Mouse (Mus musculus) MEL (cell line): Measurements from ENCODE around the gene Gm4846. TPM values are rescaled to one million over a fixed set of nuclear protein-coding genes. Genes with fewer than 3 reads are reported as not detected.
"Not testable (repeated sequence)": the region's sequence is repeated elsewhere in the genome, so short reads cannot be mapped to it uniquely, and the experiment has no call there.

Experiments
- DNase-seq: peaks from one replicate; pipeline ENCODE4 v3.0.0; 2011; ENCODE audit warnings: low read depth, low spot score
- H3K27ac ChIP-seq: 2 replicates; pipeline ENCODE4 v1.5.1; 2012; ENCODE audit warnings: low read depth, mild to moderate bottlenecking, control low read depth, low read length, moderate library complexity; ENCODE audit not compliant: control insufficient read depth
- H3K27me3 ChIP-seq, 2 experiments: fragments of 150-350 bp in 1 of 2; sonication (generic) in 1 of 2; 2 replicates each; pipeline ENCODE4 v1.6.1; 2012; ENCODE audit warnings: low read length in 2 of 2, mild to moderate bottlenecking in 2 of 2, improper control_type of control experiment in 1 of 2, moderate library complexity in 1 of 2; ENCODE audit not compliant: insufficient read depth in 2 of 2, control insufficient read depth in 1 of 2
- H3K36me3 ChIP-seq, 2 experiments: 2 replicates each; pipeline ENCODE4 v1.6.1; 2012 to 2014; ENCODE audit warnings: low read length in 2 of 2, improper control_type of control experiment in 1 of 2, inconsistent platforms in 1 of 2, mild to moderate bottlenecking in 1 of 2; ENCODE audit not compliant: insufficient read depth in 2 of 2, control insufficient read depth in 1 of 2
- H3K4me1 ChIP-seq, 2 experiments: fragments of 150-350 bp in 1 of 2; sonication (generic) in 1 of 2; 2 replicates each; pipeline ENCODE4 v1.6.1; 2012; ENCODE audit warnings: low read length in 2 of 2, improper control_type of control experiment in 1 of 2, mild to moderate bottlenecking in 1 of 2; ENCODE audit not compliant: insufficient read depth in 2 of 2, control insufficient read depth in 1 of 2
- H3K4me3 ChIP-seq, 2 experiments: fragments of 150-350 bp in 1 of 2; sonication (generic) in 1 of 2; 2 replicates each; pipeline ENCODE4 v1.5.1; 2012; ENCODE audit warnings: low read depth in 2 of 2, low read length in 2 of 2, mild to moderate bottlenecking in 2 of 2, moderate library complexity in 2 of 2, control low read depth in 1 of 2, improper control_type of control experiment in 1 of 2; ENCODE audit not compliant: control insufficient read depth in 1 of 2, insufficient read depth in 1 of 2
- H3K79me2 ChIP-seq: 2 replicates; pipeline ENCODE4 v1.6.1; 2012; ENCODE audit warnings: mild to moderate bottlenecking, low read length, moderate library complexity; ENCODE audit not compliant: control insufficient read depth, poor library complexity, insufficient read depth
- H3K9ac ChIP-seq: 2 replicates; pipeline ENCODE4 v1.6.1; 2012; ENCODE audit warnings: low read depth, mild to moderate bottlenecking, control low read depth, low read length, moderate library complexity; ENCODE audit not compliant: control insufficient read depth, poor library complexity, severe bottlenecking
- H3K9me3 ChIP-seq: fragments of 150-350 bp; sonication (generic); replicated peaks from 2 replicates; pipeline ENCODE4 v1.6.1; 2012; ENCODE audit warnings: mild to moderate bottlenecking, low read length, improper control_type of control experiment, moderate library complexity; ENCODE audit not compliant: insufficient read depth
- BHLHE40 ChIP-seq: IDR thresholded peaks from 2 replicates; pipeline ENCODE4 v1.6.1; 2012; ENCODE audit warnings: low read depth, mild to moderate bottlenecking, inconsistent platforms, low read length, improper control_type of control experiment, borderline replicate concordance
- CHD1 ChIP-seq: IDR thresholded peaks from 2 replicates; pipeline ENCODE4 v1.6.1; 2012; ENCODE audit warnings: low read depth, mild to moderate bottlenecking, inconsistent platforms, low read length, improper control_type of control experiment
- GABPA ChIP-seq: IDR thresholded peaks from 2 replicates; pipeline ENCODE4 v1.6.1; 2012; ENCODE audit warnings: low read depth, mild to moderate bottlenecking, inconsistent platforms, low read length, improper control_type of control experiment, moderate library complexity
- JUND ChIP-seq: IDR thresholded peaks from 2 replicates; pipeline ENCODE4 v1.6.1; 2011; ENCODE audit warnings: low read depth, mild to moderate bottlenecking, improper control_type of control experiment, low read length
- MAZ ChIP-seq: IDR thresholded peaks from 2 replicates; pipeline ENCODE4 v1.6.1; 2012; ENCODE audit warnings: low read depth, mild to moderate bottlenecking, inconsistent platforms, low read length, improper control_type of control experiment
- MXI1 ChIP-seq: IDR thresholded peaks from 2 replicates; pipeline ENCODE4 v1.6.1; 2011; ENCODE audit warnings: mild to moderate bottlenecking, low read depth, low read length, improper control_type of control experiment
- POLR2AphosphoS2 ChIP-seq: IDR thresholded peaks from 2 replicates; pipeline ENCODE4 v1.6.1; 2011; ENCODE audit warnings: low read length, improper control_type of control experiment
- TBP ChIP-seq: IDR thresholded peaks from 2 replicates; pipeline ENCODE4 v1.8.0; 2011; ENCODE audit warnings: low read depth, low read length, improper control_type of control experiment
- UBTF ChIP-seq: IDR thresholded peaks from 2 replicates; pipeline ENCODE4 v1.6.1; 2012; ENCODE audit warnings: low read depth, mild to moderate bottlenecking, inconsistent platforms, low read length, improper control_type of control experiment, moderate library complexity, borderline replicate concordance; ENCODE audit not compliant: insufficient read depth
- USF2 ChIP-seq, 2 experiments: IDR thresholded peaks; 2 replicates each; pipeline ENCODE4 v1.6.1; 2011 to 2012; ENCODE audit warnings: improper control_type of control experiment in 2 of 2, low read length in 2 of 2, borderline replicate concordance in 1 of 2, inconsistent platforms in 1 of 2, low read depth in 1 of 2, mild to moderate bottlenecking in 1 of 2; ENCODE audit not compliant: insufficient read depth in 1 of 2
- ZMIZ1 ChIP-seq: IDR thresholded peaks from 2 replicates; pipeline ENCODE4 v1.6.1; 2012; ENCODE audit warnings: low read depth, mild to moderate bottlenecking, inconsistent platforms, low read length, improper control_type of control experiment, moderate library complexity
- ZNF384 ChIP-seq: IDR thresholded peaks from 2 replicates; pipeline ENCODE4 v1.6.1; 2012; ENCODE audit warnings: low read depth, mild to moderate bottlenecking, inconsistent platforms, low read length, improper control_type of control experiment
- polyA plus RNA-seq, 2 experiments: library from polyadenylated mRNA; stranded (reverse) in 1 of 2; unstranded in 1 of 2; fragments of >175 nt in 1 of 2; fragments of >200 nt in 1 of 2; gene quantifications; 2 replicates each; pipeline versions ENCODE4 v1.2.1 to v1.2.4; 2012; ENCODE audit warnings: low replicate concordance in 2 of 2, low read depth in 1 of 2; ENCODE audit not compliant: insufficient read length in 2 of 2, insufficient read depth in 1 of 2, missing spikeins in 1 of 2
- total RNA-seq: library from RNA; depleted of rRNA; stranded (reverse); fragments of 300-350 nt; gene quantifications from 2 replicates; pipeline ENCODE4 v1.2.3, GENCODE M21; 2012

Gm4846 gene
- total and polyA plus RNA-seq, 3 experiments: not detected

DNA sequence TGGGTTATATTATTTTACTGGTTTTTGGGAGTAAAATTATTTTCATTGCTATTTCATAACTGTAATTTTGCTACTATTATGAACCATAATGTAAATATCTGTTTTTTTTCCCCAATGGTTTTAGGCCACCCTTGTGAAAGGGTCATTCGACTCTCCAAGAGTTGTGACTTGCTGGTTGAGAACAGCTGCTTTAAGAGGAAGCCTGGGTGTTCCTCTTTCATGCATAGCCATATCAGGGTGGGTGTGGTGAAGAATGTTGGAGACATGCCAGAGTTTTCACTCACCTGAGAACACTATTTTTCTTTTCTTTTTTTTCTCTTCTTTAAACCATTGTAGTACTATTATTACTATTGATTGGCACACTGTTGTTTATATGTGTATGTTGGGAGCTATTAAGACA, 19.2 kb upstream of the Gm4846 start (continued):
- TF ChIP-seq BHLHE40: no peak
- TF ChIP-seq JUND: no peak
- TF ChIP-seq ZNF384: no peak
- TF ChIP-seq MAZ: no peak
- TF ChIP-seq, all 39 proteins: peak for 0

DNA sequence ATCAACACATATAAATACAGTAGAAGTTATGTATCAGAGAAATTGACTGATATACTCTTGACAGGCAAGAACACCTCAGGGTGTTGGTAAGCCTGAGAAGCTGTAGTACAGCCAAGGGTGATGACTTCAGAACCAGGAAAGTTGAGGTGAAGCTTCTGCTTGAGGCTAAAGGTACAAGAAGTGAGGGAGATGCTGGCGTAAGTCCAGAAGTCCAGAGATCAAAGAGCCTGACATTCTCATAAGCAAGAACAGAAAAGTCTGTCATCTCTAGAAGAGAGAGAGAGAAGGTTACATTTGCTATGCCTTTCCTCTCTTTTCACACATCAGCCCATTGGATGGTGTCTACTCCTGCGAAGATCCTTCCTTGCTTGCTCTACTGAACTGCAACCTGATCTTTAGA, 6.8 kb upstream of the Gm4846 start:
- H3K79me2 ChIP-seq, H3K9me3 ChIP-seq, H3K36me3 ChIP-seq, H3K9ac ChIP-seq, H3K27me3 ChIP-seq, DNase-seq, H3K4me1 ChIP-seq, H3K4me3 ChIP-seq, H3K27ac ChIP-seq: not testable (repeated sequence)

DNA sequence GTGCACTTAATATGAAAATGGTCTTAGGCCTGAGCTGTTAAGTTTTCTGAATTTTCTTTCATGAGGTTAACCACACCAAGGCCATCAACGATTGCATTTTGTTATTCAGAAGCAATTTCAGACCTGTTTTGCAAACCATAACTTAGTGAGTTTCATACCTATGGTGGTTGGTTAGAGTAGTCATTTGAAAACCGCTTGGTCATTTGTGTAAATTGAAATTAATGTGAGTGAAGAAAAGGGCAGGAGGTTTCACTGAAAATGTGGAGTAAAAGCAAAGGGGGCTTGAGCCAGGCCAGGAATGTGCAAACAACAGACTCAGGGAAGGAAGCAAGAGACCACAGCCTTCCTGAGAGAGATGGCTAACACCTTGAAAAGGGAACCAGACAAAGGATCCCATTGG, 17.9 kb downstream of the Gm4846 start:
- Histone ChIP-seq H3K36me3 (no peaks in the 10 kb centered on the region), H3K27ac (no peak overlapping the region), H3K4me1 (no peaks in the 10 kb centered on the region), H3K79me2 (no peaks in the 10 kb centered on the region), H3K4me3 (no peak overlapping the region), H3K27me3 (no peaks in the 10 kb centered on the region), H3K9me3 (no peaks in the 10 kb centered on the region)
- DNase-seq: no peak
- TF ChIP-seq MXI1 (no peak), TBP (no peak), GABPA (no peak), ZMIZ1 (no peak), USF2 (IDR thresholded peaks at IDR 0.05; ENCODE audit: borderline replicate concordance in 1 of 2, insufficient read depth in 1 of 2, low read depth in 1 of 2, low read length in 2 of 2) (no peak), CHD1 (no peak)
- TF ChIP-seq, all 39 proteins: peak for 0
- no peak overlapping the region for H3K9ac ChIP-seq

DNA sequence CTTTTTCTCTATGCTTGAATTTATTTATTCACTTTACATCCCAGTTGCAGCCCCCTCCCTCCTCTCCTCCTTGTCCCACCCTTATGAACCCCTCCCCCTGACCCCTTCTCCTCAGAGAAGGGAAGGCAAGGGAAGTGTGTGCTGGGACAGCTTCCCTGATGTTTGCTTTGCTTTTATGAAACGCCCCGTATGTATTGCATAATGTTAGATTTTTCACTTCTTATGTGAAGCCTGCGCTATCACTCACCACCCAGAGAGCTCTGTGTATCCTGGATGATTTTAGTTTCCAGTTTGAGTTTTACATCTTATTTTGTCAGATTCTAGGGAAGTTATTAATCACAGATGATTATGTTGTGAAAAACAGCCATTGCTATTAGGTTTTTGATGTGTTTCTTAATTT, 30.2 kb downstream of the Gm4846 start:
- no peaks in the 10 kb centered on the region; a peak in 1 of 4 replicates for H3K27me3 ChIP-seq
- H3K9ac ChIP-seq: no peak overlapping the region
- no peaks in the 10 kb centered on the region for H3K9me3 ChIP-seq
- H3K4me3 ChIP-seq: no peak overlapping the region
- H3K36me3 ChIP-seq: no peaks in the 10 kb centered on the region
- H3K4me1 ChIP-seq: no peaks in the 10 kb centered on the region
- DNase-seq: no peak
- H3K27ac ChIP-seq: no peak overlapping the region
- TF ChIP-seq MAZ (no peak), CHD1 (no peak), POLR2AphosphoS2 (no peak), UBTF (no peak)
- no peaks in the 10 kb centered on the region for H3K79me2 ChIP-seq
